Mouse (Mus musculus) heart, embryonic 16.5 days (tissue): ENCODE measurements at regions not wholly inside any gene's neighbourhood (a gene's known extent, or its start where the extent isn't known, plus 50 kb on each side); places are given as distances from the start of the nearest gene placed in this dataset.

Source experiments
- ATAC-seq: fragments of 200-750 bp; cut with Nextera tagmentation; replicated peaks from 2 replicates; pipeline ENCODE4 v1.8.0; 2017; ENCODE audit warnings: moderate number of reproducible peaks; ENCODE audit not compliant: insufficient read depth, low FRiP score; ENCODE audit errors: extremely low read depth
- H3K27ac ChIP-seq: fragments of 300-500 bp; sonication (generic); 2 replicates; pipeline ENCODE4 v1.5.1; 2014; ENCODE audit warnings: mild to moderate bottlenecking, low read length, control low read depth, moderate library complexity
- H3K27me3 ChIP-seq: fragments of 300-500 bp; sonication (generic); 2 replicates; pipeline ENCODE4 v1.6.1; 2014; ENCODE audit warnings: low read length, mixed read lengths; ENCODE audit not compliant: control insufficient read depth, insufficient read depth
- H3K36me3 ChIP-seq: fragments of 300-500 bp; sonication (generic); 2 replicates; pipeline ENCODE4 v1.6.1; 2014; ENCODE audit not compliant: control insufficient read depth, insufficient read depth
- H3K4me1 ChIP-seq: fragments of 300-500 bp; sonication (generic); 2 replicates; pipeline ENCODE4 v1.6.1; 2014; ENCODE audit warnings: low read length, mixed read lengths; ENCODE audit not compliant: control insufficient read depth, insufficient read depth
- H3K4me2 ChIP-seq: fragments of 300-500 bp; sonication (generic); 2 replicates; pipeline ENCODE4 v1.6.1; 2014; ENCODE audit warnings: low read depth, mild to moderate bottlenecking, control low read depth, low read length
- H3K4me3 ChIP-seq: fragments of 300-500 bp; sonication (generic); 2 replicates; pipeline ENCODE4 v1.5.1; 2014; ENCODE audit warnings: mild to moderate bottlenecking, control low read depth, low read length
- H3K9ac ChIP-seq: fragments of 300-500 bp; sonication (generic); 2 replicates; pipeline ENCODE4 v1.6.1; 2014; ENCODE audit warnings: low read length, control low read depth
- H3K9me3 ChIP-seq: fragments of 300-500 bp; sonication (generic); replicated peaks from 2 replicates; pipeline ENCODE4 v1.6.1; 2016; ENCODE audit warnings: low read length; ENCODE audit not compliant: control insufficient read depth
- WGBS: fragments of 180-500 bp; shearing (Covaris S2); extraction: QIAGEN DNeasy Blood & Tissue Kit; methylation state at CpG from one replicate; pipeline ENCODE4 v1.1.7; 2014; 5-methylcytosine and 5-hydroxymethylcytosine counted together

DNA sequence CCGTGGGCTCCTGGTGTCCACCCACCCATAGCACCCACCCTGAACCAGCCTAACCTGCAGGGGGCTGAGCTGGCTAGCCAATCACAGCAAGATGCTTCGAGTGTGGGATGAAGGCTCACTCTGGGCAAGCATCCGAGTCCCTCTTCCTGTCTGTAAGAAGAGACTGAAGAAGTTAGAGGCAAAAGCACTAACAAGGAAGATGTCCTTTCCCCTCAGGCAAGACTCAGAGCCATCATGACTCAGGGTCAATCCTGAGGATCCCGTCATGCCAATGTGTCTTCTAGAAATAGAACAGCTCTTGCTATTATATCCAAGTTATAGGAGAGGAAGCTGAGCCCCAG, 163.6 kb downstream of the Trim29 start:
- no peak overlapping the region for H3K27ac ChIP-seq
- no peak overlapping the region for H3K4me3 ChIP-seq
- H3K27me3 ChIP-seq, result peaks cover 8% of the 10 kb centered on the region
- no peaks in the 10 kb centered on the region for H3K36me3 ChIP-seq
- H3K9ac ChIP-seq, result no peak overlapping the region
- no peak overlapping the region for H3K4me2 ChIP-seq
- H3K9me3 ChIP-seq, result no peaks in the 10 kb centered on the region
- no peaks in the 10 kb centered on the region for H3K4me1 ChIP-seq
- 62% methylated on average over 4 of the region's 4 CpGs for WGBS
- ATAC-seq, result no peak

GRCm38 (mm10) chr9:43480826-43481591, 170.4 kb downstream of the Trim29 start:
- H3K9me3 ChIP-seq, result peaks cover 2% of the 10 kb centered on the region; the same call in 1 of the 2 replicates
- H3K4me1 ChIP-seq, result no peaks in the 10 kb centered on the region
- no peak overlapping the region for H3K9ac ChIP-seq
- H3K27me3 ChIP-seq, result no peaks in the 10 kb centered on the region
- H3K4me3 ChIP-seq, result no peak overlapping the region
- no peaks in the 10 kb centered on the region for H3K36me3 ChIP-seq
- WGBS, result 34% methylated on average over 3 of the region's 3 CpGs
- no peak overlapping the region for H3K4me2 ChIP-seq
- no peak; the same call in 1 of the 2 replicates for ATAC-seq
- no peak overlapping the region for H3K27ac ChIP-seq

GRCm38 (mm10) chr9:43482101-43483090, 171.7 kb downstream of the Trim29 start:
- H3K27me3 ChIP-seq, result no peaks in the 10 kb centered on the region
- H3K9ac ChIP-seq, result no peak overlapping the region
- H3K36me3 ChIP-seq, result no peaks in the 10 kb centered on the region
- H3K4me3 ChIP-seq, result no peak overlapping the region
- peaks cover 2% of the 10 kb centered on the region; the same call in 1 of the 2 replicates for H3K9me3 ChIP-seq
- ATAC-seq, result no peak
- H3K4me1 ChIP-seq, result no peaks in the 10 kb centered on the region
- WGBS, result 67% methylated on average over 11 of the region's 11 CpGs
- no peak overlapping the region for H3K27ac ChIP-seq
- no peak overlapping the region for H3K4me2 ChIP-seq

- H3K4me3 ChIP-seq, result no peak overlapping the region
- H3K4me1 ChIP-seq, result no peaks in the 10 kb centered on the region
- no peaks in the 10 kb centered on the region for H3K36me3 ChIP-seq
- H3K27ac ChIP-seq, result no peak overlapping the region
- no peak overlapping the region for H3K4me2 ChIP-seq
- H3K27me3 ChIP-seq, result no peaks in the 10 kb centered on the region
- H3K9ac ChIP-seq, result no peak overlapping the region
- ATAC-seq, result no peak
- WGBS, result 64% methylated on average over 2 of the region's 2 CpGs
- H3K9me3 ChIP-seq, result peaks cover 2% of the 10 kb centered on the region; the same call in 1 of the 2 replicates
Observed at GRCm38 (mm10) chr9:43483195-43483594, 172.5 kb downstream of the Trim29 start.

- Histone ChIP-seq H3K9me3 (peaks cover 2% of the 10 kb centered on the region; the same call in 1 of the 2 replicates), H3K9ac (no peak overlapping the region), H3K27ac (no peak overlapping the region), H3K27me3 (no peaks in the 10 kb centered on the region), H3K4me1 (no peaks in the 10 kb centered on the region), H3K4me2 (no peak overlapping the region), H3K36me3 (no peaks in the 10 kb centered on the region), H3K4me3 (no peak overlapping the region)
- 81% methylated on average over 2 of the region's 2 CpGs for WGBS
- no peak for ATAC-seq
Observed at GRCm38 (mm10) chr9:43483906-43484305, 173.3 kb downstream of the Trim29 start.

DNA sequence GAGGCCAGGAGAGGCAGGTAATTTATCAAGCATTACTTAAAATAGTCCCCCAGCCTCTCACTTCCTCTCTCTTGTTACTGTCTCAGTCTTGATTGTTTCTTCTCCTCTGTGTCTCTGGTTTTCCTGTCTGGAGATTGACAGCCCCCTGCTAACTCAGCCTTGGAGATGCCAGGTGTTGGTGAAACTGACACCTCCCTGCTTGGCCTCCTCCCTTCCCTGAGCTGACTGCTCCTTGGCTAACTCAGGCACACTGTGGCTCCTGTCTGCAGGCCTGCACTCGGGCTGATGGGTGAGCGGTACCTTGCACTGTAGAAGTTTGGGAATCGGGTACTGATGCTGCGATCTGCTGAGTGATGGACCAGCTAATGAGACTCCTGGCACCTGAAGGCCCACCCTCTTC, 176.1 kb downstream of the Trim29 start:
- Histone ChIP-seq H3K4me1 (no peaks in the 10 kb centered on the region), H3K9ac (no peak overlapping the region), H3K27ac (no peak overlapping the region), H3K9me3 (peaks cover 2% of the 10 kb centered on the region; the same call in 1 of the 2 replicates), H3K4me2 (no peak overlapping the region), H3K36me3 (no peaks in the 10 kb centered on the region), H3K27me3 (no peaks in the 10 kb centered on the region), H3K4me3 (no peak overlapping the region)
- WGBS, result 60% methylated on average over 4 of the region's 4 CpGs
- no peak for ATAC-seq

DNA sequence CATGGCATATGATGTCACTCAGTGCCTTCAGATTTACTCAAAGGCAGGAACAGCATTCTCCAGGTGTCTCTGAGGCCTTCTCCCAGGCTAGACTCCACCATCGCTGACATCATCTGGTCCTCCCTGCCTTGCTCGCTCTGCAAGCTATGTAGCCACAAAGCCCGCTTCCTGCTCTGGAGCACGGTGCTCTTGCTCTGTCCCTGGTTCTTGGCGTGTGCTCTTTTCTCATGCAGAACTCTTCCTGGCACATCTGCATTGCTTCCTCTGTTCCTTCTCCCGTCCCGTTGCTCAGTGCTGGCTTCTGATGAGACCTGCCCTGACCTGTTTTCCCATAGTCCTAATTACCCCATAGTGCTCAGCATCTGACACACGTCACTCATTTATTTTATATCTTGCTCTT, 178.6 kb downstream of the Trim29 start:
- WGBS, result 54% methylated on average over 8 of the region's 8 CpGs
- Histone ChIP-seq H3K4me2 (no peak overlapping the region), H3K4me1 (no peaks in the 10 kb centered on the region), H3K4me3 (no peak overlapping the region), H3K9ac (no peak overlapping the region), H3K27ac (no peak overlapping the region), H3K27me3 (no peaks in the 10 kb centered on the region), H3K9me3 (no peaks in the 10 kb centered on the region), H3K36me3 (no peaks in the 10 kb centered on the region)
- no peak for ATAC-seq

- no peaks in the 10 kb centered on the region for H3K27me3 ChIP-seq
- no peak overlapping the region for H3K4me2 ChIP-seq
- H3K9ac ChIP-seq, result no peak overlapping the region
- no peaks in the 10 kb centered on the region for H3K4me1 ChIP-seq
- no peaks in the 10 kb centered on the region for H3K9me3 ChIP-seq
- H3K36me3 ChIP-seq, result no peaks in the 10 kb centered on the region
- H3K4me3 ChIP-seq, result no peak overlapping the region
- H3K27ac ChIP-seq, result no peak overlapping the region
- WGBS, result 51% methylated on average over 12 of the region's 12 CpGs
- no peak for ATAC-seq
Observed at GRCm38 (mm10) chr9:43491024-43491751, 180.5 kb downstream of the Trim29 start.
